Mouse (Mus musculus) sigmoid colon, adult 10 weeks (tissue): ENCODE results near the gene Umps. TPM values are rescaled to one million over a fixed set of nuclear protein-coding genes. Genes with fewer than 3 reads are reported as not detected.

Source experiments
- polyA plus RNA-seq: library from polyadenylated mRNA; stranded (reverse); fragments of 350-450 nt; fragmentation: Illumina TruSeq; extraction: RNeasy Lipid Tissue Mini Kit (QIAGEN cat#74804); gene quantifications from one replicate; pipeline ENCODE4 v1.2.3, GENCODE M21; 2014; ENCODE audit warnings: low read depth, low replicate concordance

The Umps gene
- 13.6 TPM for polyA plus RNA-seq

DNA sequence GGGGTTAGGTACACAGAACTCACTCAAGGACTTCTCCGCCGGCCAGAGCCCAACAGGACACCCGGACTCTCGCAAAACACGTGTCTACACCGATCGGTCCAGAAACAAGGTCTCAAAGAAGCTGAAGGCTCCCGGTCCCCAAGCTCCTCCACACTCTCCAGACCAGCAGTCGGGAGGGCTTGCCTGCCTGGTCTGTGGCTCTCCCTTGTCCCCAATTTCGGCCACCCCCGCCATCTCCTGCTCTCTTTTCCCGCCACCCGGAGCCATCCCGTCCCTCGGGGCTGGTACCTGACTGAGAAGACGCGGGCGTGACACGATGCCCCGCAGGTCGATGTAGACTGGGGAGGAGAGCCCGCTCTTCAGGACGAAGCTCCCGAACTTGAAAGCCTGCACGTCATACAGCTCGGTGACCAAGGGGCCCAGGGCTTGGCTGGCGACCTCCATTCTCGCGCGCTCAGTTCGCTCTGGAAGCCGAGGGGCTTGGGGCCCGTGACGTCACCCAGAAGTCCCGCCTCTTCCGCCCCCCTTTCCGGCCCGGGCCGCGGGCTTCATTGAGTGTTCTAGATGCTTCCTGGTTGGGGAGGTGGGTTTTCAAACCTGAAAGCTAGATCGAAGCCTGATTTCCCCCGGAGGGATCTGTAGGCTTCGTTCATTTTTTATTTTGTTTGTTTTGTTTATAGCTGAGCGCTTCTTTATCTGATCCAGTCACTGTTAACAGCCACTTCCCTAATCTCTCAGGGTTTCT, at the start of gene Umps:
Gene Umps, minus strand, starts transcription at position 501 of the 745 bp plus-strand sequence.

Other genes with a start within 250 kb of the Umps start
- 629 TPM for gene Muc13, start 173.0 kb downstream of the Umps start, polyA plus RNA-seq
- 55.9 TPM for gene Itgb5, start 137.4 kb downstream of the Umps start, polyA plus RNA-seq